Mouse (Mus musculus) embryonic fibroblast, embryonic 13.5 days (primary cell): Measurements from ENCODE around the gene Dbil5.

Experiments
- CTCF ChIP-seq: IDR thresholded peaks from 2 replicates; pipeline ENCODE4 v1.5.1; 2011; ENCODE audit warnings: mild to moderate bottlenecking, control low read depth, low read length, moderate library complexity, borderline replicate concordance; ENCODE audit not compliant: insufficient read depth
- POLR2A ChIP-seq: IDR thresholded peaks from 2 replicates; pipeline ENCODE4 v1.6.1; 2011; ENCODE audit warnings: low read depth, mild to moderate bottlenecking, control low read depth, low read length, moderate library complexity

DNA sequence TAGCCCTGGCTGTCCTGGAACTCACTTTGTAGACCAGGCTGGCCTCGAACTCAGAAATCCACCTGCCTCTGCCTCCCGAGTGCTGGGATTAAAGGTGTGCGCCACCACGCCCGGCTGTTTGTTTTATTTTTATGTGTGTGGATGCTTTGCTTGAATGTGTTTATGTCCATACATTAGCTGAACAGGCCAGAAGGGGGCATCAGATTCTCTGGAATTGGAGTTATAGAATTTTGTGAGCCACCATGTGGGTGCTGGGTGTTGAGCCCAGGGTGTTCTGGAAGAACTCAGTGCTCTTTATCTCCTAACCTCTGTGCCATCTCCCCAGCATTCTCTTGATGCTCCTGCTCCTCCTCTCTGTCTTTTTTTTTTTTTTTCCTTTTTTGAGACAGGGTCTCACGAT lies 30.5 kb upstream of the Dbil5 start:
- TF ChIP-seq CTCF (no peak), POLR2A (no peak)
